Mouse (Mus musculus) left cerebral cortex, postnatal 4 days (tissue): ENCODE data around the gene Olfr791. TPM values are rescaled to one million over a fixed set of nuclear protein-coding genes. Genes with fewer than 3 reads are reported as not detected.

Experiments
- DNase-seq: peaks from one replicate; pipeline ENCODE4 v3.0.0-alpha.2; 2022
- intact Hi-C: fragments of 180-260 bp; cut with DNase I; formaldehyde crosslinking; loops from one replicate; pipeline ENCODE4 v1.15.1; 2025
- total RNA-seq, 2 experiments: library from RNA; stranded (reverse); gene quantifications; 2 replicates each; pipeline ENCODE4 v1.2.3; 2021

The Olfr791 gene
- total RNA-seq: not detected

GRCm38 (mm10) chr10:129521492-129521891 lies at the start of gene Olfr791:
Gene Olfr791 (plus strand): TSS chr10:129521792.
- intact Hi-C loops: no loop called here
- DNase-seq: no peak

- no peak for DNase-seq
- intact Hi-C loops: no loop called here
Observed at GRCm38 (mm10) chr10:129473256-129473655, 48.3 kb upstream of the Olfr791 start.

- intact Hi-C loops: no loop called here
- DNase-seq: no peak
Observed at GRCm38 (mm10) chr10:129473723-129474122, 47.9 kb upstream of the Olfr791 start.

GRCm38 (mm10) chr10:129484452-129484851 lies 37.1 kb upstream of the Olfr791 start, which contains the start of gene Olfr789:
Gene Olfr789 (plus strand): TSS chr10:129484752.
- intact Hi-C loops: no loop called here
- DNase-seq: no peak

GRCm38 (mm10) chr10:129490101-129490500 lies 31.5 kb upstream of the Olfr791 start:
- intact Hi-C loops: no loop called here
- DNase-seq: no peak

DNA sequence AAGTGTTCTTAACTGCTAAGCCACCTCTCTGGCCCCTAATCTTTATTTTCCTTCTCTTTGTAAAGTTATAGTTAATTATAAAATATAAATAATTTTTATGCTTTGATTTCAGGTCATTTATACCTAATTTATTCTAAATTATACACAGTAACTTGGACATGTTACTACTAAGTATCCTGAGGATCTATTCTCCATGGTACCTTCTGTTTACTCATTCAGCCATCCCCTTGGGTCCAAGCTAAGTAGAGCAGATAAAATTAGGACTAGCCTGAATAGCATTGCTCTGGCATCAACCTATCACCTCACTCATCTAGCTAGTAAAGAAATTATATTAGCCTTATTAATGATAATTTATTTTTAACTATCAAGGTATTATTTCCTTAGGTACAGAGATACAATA lies 23.4 kb upstream of the Olfr791 start, which contains the start of gene Olfr790:
TSS of gene Olfr790 (plus strand) at position 301 of the 400 bp plus-strand sequence.
- intact Hi-C loops: no loop called here
- DNase-seq: no peak

DNA sequence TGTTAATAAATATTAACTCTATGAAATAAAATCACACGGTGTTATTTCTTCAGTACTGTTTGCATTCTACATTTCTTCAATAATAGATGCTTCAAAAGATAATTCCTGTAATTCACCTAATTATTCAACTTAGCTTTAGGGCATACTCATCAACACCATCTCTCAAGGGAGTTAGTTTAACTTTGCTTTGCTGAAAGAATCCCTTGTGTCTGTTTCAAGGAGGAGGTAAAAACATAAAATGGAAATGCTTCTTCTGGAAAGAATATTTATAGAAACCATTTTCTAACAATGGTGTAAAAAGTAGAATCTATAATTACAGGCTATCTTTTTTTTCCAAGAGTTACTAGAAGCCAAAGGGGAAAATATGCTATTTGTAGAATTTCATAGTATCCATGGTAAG lies 17.3 kb downstream of the Olfr791 start, which contains the start of gene Olfr792:
TSS of gene Olfr792 (plus strand) at position 301 of the 400 bp plus-strand sequence.
- intact Hi-C loops: no loop called here

DNA sequence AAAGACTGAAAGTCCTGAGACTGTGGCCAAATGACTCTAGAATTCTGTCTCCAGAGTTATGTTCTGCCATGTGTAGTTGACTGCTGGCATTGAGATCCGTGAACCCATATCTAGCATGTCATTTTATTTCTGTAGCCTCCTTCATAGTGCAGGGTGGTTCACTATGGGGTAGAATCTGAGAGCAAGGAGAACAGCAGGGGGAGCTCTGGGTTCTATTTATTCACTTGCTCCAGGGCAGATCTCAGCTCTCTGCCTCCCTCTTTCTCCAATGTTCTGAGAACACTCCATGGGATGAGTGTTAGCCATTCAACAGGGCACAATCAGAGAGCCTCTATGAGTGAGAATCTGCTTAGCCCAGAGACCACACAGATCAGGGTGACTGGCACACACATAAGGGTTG lies 27.8 kb downstream of the Olfr791 start:
- peak; percentile 6 for DNase-seq
- intact Hi-C loops: no loop called here

More for the DNA sequence above, 17.3 kb downstream of the Olfr791 start, which contains the start of gene Olfr792:
- DNase-seq: no peak

- intact Hi-C loops: no loop called here
- no peak for DNase-seq
Observed at GRCm38 (mm10) chr10:129567355-129567754, 45.8 kb downstream of the Olfr791 start, which contains the start of gene Olfr794. Gene Olfr794 (plus strand): TSS chr10:129567655.

- no peak for DNase-seq
- intact Hi-C loops: no loop called here
Observed at GRCm38 (mm10) chr10:129577066-129577465, 55.5 kb downstream of the Olfr791 start.

Other genes with a start within 250 kb of the Olfr791 start
- gene Olfr780, start 203.7 kb upstream of the Olfr791 start, total RNA-seq: not detected
- not detected for gene Olfr781, start 192.9 kb upstream of the Olfr791 start, total RNA-seq
- not detected for gene Olfr782, start 172.9 kb upstream of the Olfr791 start, total RNA-seq
- gene Olfr784, start 137.7 kb upstream of the Olfr791 start, total RNA-seq: under 1 TPM; 0.26 to 0.32 TPM
- gene Olfr785, start 116.4 kb upstream of the Olfr791 start, total RNA-seq: not detected
- not detected for gene Olfr786, start 94.5 kb upstream of the Olfr791 start, total RNA-seq
- gene Olfr787, start 59.9 kb upstream of the Olfr791 start, total RNA-seq: not detected
- not detected for gene Olfr788, start 50.8 kb upstream of the Olfr791 start, total RNA-seq
- gene Olfr789, start 37.0 kb upstream of the Olfr791 start, total RNA-seq: not detected
- gene Olfr790, start 23.3 kb upstream of the Olfr791 start, total RNA-seq: not detected
- not detected for gene Olfr792, start 17.4 kb downstream of the Olfr791 start, total RNA-seq
- not detected for gene Olfr794, start 45.9 kb downstream of the Olfr791 start, total RNA-seq
- not detected for gene Olfr796, start 90.8 kb downstream of the Olfr791 start, total RNA-seq
- gene Olfr798, start 106.1 kb downstream of the Olfr791 start, total RNA-seq: not detected
- not detected for gene Olfr799, start 115.7 kb downstream of the Olfr791 start, total RNA-seq
- not detected for gene Olfr800, start 135.9 kb downstream of the Olfr791 start, total RNA-seq
- gene Olfr801, start 152.1 kb downstream of the Olfr791 start, total RNA-seq: not detected
- gene Olfr802, start 166.4 kb downstream of the Olfr791 start, total RNA-seq: not detected
- not detected for gene Olfr803, start 172.5 kb downstream of the Olfr791 start, total RNA-seq
- not detected for gene Olfr804, start 181.4 kb downstream of the Olfr791 start, total RNA-seq
- gene Olfr805, start 207.6 kb downstream of the Olfr791 start, total RNA-seq: not detected
- gene Olfr806, start 220.1 kb downstream of the Olfr791 start, total RNA-seq: not detected
- not detected for gene Olfr807, start 236.0 kb downstream of the Olfr791 start, total RNA-seq
- gene Olfr808, start 243.7 kb downstream of the Olfr791 start, total RNA-seq: not detected